Mouse (Mus musculus) heart, adult 2 months (tissue): ENCODE data around the gene Plpp7.

Source experiments
- EP300 ChIP-seq: fragments of 200-500 bp; IDR thresholded peaks from 2 replicates; pipeline ENCODE4 v1.6.1; 2011; ENCODE audit warnings: low read depth, low read length, control low read depth; ENCODE audit not compliant: insufficient read depth
- POLR2A ChIP-seq: fragments of 200-500 bp; IDR thresholded peaks from 2 replicates; pipeline ENCODE4 v1.6.1; 2011; ENCODE audit warnings: mild to moderate bottlenecking, low read depth, low read length, control low read depth; ENCODE audit not compliant: insufficient read depth

DNA sequence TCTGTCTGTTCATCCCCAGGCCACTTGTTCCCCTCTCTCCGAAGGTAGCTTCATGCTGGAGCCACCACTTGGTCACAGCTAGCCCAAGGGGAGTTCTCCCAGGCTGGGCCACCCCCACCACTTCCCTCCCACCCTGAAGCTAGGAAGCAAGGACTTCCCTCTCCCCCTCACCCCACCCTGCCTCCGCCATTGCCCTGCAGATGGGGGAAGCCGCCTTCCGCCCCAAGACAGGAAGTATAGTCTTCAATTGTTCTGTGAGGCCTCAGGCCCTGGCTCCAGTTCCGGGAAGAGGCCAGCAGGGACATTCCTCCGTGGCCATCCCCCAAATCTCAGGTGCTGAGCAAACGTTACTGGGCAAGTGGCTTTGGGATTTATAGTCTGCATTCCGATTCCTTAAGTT lies 16.8 kb upstream of the Plpp7 start:
- TF ChIP-seq EP300 (0 out of 2 replicates have a peak, but pooled peaks have one; percentile 35), POLR2A (0 out of 2 replicates have a peak, but pooled peaks have one; percentile 27)
